Mouse (Mus musculus) hindbrain, embryonic 14.5 days (tissue): Measurements from ENCODE around the gene Cdk14. TPM values are rescaled to one million over a fixed set of nuclear protein-coding genes. Genes with fewer than 3 reads are reported as not detected.
"Not testable (repeated sequence)": the region's sequence is repeated elsewhere in the genome, so short reads cannot be mapped to it uniquely, and the experiment has no call there.

Experiments
- ATAC-seq: fragments of 200-750 bp; cut with Nextera tagmentation; 2 replicates; pipeline ENCODE4 v1.8.0; 2017; ENCODE audit warnings: moderate number of reproducible peaks, mild to moderate bottlenecking, moderate TSS enrichment, moderate library complexity; ENCODE audit not compliant: low FRiP score
- DNase-seq: peaks from one replicate; pipeline ENCODE4 v3.0.0-alpha.2; 2015; ENCODE audit warnings: low spot score
- H3K27ac ChIP-seq: fragments of 300-500 bp; sonication (generic); 2 replicates; pipeline ENCODE4 v1.5.1; 2014; ENCODE audit warnings: mild to moderate bottlenecking, moderate library complexity
- H3K27me3 ChIP-seq: fragments of 300-500 bp; sonication (generic); 2 replicates; pipeline ENCODE4 v1.6.1; 2014; ENCODE audit warnings: mild to moderate bottlenecking, low read length, mixed read lengths; ENCODE audit not compliant: control insufficient read depth, insufficient read depth
- H3K36me3 ChIP-seq: fragments of 300-500 bp; sonication (generic); replicated peaks from 2 replicates; pipeline ENCODE4 v1.6.1; 2014; ENCODE audit not compliant: control insufficient read depth, insufficient read depth
- H3K4me1 ChIP-seq: fragments of 300-500 bp; sonication (generic); replicated peaks from 2 replicates; pipeline ENCODE4 v1.6.1; 2014; ENCODE audit warnings: antibody characterized with exemption, low read length, mixed read lengths; ENCODE audit not compliant: control insufficient read depth, insufficient read depth
- H3K4me2 ChIP-seq: fragments of 300-500 bp; sonication (generic); replicated peaks from 2 replicates; pipeline ENCODE4 v1.6.1; 2014; ENCODE audit warnings: mild to moderate bottlenecking, moderate library complexity
- H3K4me3 ChIP-seq: fragments of 300-500 bp; sonication (generic); replicated peaks from 2 replicates; pipeline ENCODE4 v1.5.1; 2014; ENCODE audit warnings: mild to moderate bottlenecking, low read length
- H3K9ac ChIP-seq: fragments of 300-500 bp; sonication (generic); 2 replicates; pipeline ENCODE4 v1.6.1; 2014
- H3K9me3 ChIP-seq: fragments of 300-500 bp; sonication (generic); 2 replicates; pipeline ENCODE4 v1.6.1; 2016; ENCODE audit warnings: low read length; ENCODE audit not compliant: control insufficient read depth
- WGBS: fragments of 180-500 bp; shearing (Covaris S2); extraction: QIAGEN DNeasy Blood & Tissue Kit; methylation state at CpG from one replicate; pipeline ENCODE4 v1.1.7; 2014; 5-methylcytosine and 5-hydroxymethylcytosine counted together
- polyA plus RNA-seq: library from polyadenylated mRNA; unstranded; fragments of >200 nt; fragmentation: Nextera tagmentation; extraction: Ambion mirVana; gene quantifications from 2 replicates; pipeline ENCODE4 v1.2.1, GENCODE M21; 2014

Gene Cdk14
- polyA plus RNA-seq, 1 experiment from 2014 or later: 55.6 TPM

DNA sequence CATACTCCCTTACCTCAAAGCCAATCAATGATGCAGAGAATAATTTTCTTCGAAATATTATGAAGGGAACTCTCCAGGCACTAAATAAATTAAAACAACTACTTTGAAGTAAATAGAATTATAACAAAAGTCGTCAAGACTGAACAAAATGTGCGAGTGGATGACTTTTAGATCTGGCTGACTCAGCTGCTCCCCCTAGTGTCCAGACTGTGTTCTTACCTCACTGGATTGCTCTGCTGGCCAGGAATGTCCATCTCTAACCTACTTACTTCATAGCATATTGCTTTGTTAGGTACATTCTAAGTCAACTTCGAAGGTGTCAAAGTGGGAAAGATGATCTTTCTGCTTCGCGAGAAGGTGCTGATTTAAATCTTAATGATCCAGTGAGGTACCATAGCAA is 501.7 kb downstream of the Cdk14 start:
- WGBS: 16% methylated on average over 6 of the region's 6 CpGs
- no peak for ATAC-seq
- no peaks in the 10 kb centered on the region for H3K27me3 ChIP-seq
- H3K4me2 ChIP-seq: no peak overlapping the region
- peak; percentile 84 for DNase-seq
- H3K9ac ChIP-seq: no peak overlapping the region
- no peak overlapping the region for H3K27ac ChIP-seq
- H3K4me1 ChIP-seq: no peaks in the 10 kb centered on the region
- H3K9me3 ChIP-seq: no peaks in the 10 kb centered on the region
- no peak overlapping the region for H3K4me3 ChIP-seq
- H3K36me3 ChIP-seq: no peaks in the 10 kb centered on the region

DNA sequence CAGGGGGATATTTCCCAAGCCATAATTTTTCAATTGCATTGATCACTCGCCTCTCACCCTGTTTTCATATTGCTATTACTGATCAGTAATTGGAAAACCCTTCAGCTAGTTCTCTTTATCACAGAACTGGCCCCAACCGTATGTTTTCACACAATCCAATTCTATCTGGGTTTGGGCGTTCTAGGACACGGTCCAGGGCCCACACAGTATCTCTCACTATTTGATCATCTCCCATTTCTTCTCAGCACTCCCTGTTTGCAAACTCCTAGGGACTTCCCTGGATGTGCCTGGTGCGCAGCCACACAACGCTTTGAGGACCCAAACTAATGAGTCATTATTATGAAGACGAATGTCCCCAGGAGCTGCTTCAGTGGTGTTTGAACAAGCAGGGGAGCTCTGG is 502.4 kb downstream of the Cdk14 start:
- H3K4me3 ChIP-seq: no peak overlapping the region
- DNase-seq (no peak), ATAC-seq (no peak)
- H3K36me3 ChIP-seq: no peaks in the 10 kb centered on the region
- no peak overlapping the region; the same call in 1 of the 2 replicates for H3K27ac ChIP-seq
- no peaks in the 10 kb centered on the region for H3K27me3 ChIP-seq
- no peak overlapping the region for H3K4me2 ChIP-seq
- no peaks in the 10 kb centered on the region for H3K9me3 ChIP-seq
- no peak overlapping the region for H3K9ac ChIP-seq
- 80% methylated on average over 7 of the region's 7 CpGs for WGBS
- H3K4me1 ChIP-seq: no peaks in the 10 kb centered on the region

DNA sequence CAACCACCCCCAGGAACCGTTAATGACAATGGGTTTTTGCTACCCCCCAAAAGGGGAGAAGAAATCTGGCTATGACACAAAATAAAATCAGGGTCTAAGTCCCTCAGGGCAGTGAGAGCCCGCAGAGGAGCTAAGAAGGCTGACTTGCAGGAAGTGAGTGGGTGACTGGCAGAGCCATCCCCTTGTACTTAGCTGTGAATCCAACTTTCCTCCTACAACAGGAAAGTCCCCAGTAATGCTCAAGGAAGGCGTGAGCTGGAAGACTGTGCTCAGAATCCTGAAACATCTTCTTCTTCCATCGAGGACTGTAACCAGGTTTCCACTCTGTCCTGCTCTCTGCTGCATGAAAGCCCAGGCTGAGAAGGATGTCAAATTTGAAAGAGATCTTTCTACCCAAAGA is 502.8 kb downstream of the Cdk14 start:
- Histone ChIP-seq H3K4me1 (peaks cover under 1% of the 10 kb centered on the region; the same call in 1 of the 2 replicates), H3K9me3 (no peaks in the 10 kb centered on the region), H3K4me3 (no peak overlapping the region), H3K4me2 (no peak overlapping the region), H3K27ac (no peak overlapping the region), H3K27me3 (no peaks in the 10 kb centered on the region), H3K36me3 (no peaks in the 10 kb centered on the region), H3K9ac (no peak overlapping the region)
- DNase-seq: no peak
- 76% methylated on average over 4 of the region's 4 CpGs for WGBS
- ATAC-seq: no peak

DNA sequence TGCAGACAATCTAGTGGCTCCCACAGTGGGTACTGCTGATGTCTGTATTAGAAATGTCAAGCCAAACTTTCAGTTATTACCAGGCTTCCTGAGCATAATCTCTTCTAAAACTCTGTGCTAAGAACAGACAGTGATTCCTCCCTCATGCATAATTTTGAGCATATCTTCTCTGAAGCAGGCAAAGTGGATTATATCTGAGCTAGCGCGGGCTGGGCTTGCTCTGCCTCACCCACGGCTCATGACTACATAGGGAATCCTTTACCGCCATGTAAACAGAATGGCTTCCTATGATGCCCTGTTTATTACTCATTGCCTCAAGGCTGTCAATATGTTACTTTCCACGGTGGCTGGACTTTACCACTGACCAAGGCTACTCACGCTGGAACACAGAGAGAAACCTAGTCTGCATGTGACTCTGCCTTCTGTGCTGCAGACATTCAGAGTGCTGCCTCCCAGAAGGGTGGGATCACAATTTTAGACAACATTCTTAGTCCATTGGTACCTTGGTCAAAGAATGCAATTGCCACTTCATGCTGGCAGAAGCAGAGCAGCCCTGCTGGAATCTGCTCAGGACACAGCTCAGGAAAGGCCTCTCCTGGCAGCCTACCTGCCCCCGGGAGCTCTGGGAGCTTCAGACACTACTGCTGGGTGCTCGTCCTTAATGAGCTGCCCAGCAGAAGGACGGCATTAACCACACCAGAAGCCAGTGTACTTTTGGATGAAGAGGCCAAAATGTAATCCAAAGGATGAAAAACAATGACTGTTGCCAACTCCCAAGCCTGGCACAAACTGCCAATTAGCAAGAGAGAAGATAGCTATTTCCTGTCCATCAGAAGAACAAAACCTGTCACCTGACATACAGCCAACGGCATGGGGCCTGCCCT is 503.5 kb downstream of the Cdk14 start:
- Histone ChIP-seq H3K9ac (no peak overlapping the region), H3K4me2 (no peak overlapping the region), H3K4me3 (no peak overlapping the region), H3K27me3 (no peaks in the 10 kb centered on the region), H3K27ac (no peak overlapping the region), H3K9me3 (no peaks in the 10 kb centered on the region), H3K36me3 (no peaks in the 10 kb centered on the region), H3K4me1 (peaks cover 4% of the 10 kb centered on the region; the same call in 1 of the 2 replicates)
- WGBS: 79% methylated on average over 10 of the region's 10 CpGs
- ATAC-seq (no peak), DNase-seq (no peak)

DNA sequence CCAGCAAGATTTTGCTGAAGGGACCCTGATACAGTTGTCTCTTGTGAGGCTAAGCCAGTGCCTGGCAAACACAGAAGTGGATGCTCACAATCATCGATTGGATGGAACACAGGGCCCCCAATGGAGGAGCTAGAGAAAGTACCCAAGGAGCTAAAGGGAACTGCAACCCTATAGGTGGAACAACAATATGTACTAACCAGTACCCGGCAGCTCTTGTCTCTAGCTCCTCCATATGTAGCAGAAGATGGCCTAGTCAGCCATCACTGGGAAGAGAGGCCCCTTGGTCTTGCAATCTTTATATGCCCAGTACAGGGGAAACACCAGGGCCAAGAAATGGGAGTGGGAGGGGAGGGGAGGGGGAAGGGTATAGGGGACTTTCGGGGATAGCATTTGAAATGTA is 515.2 kb downstream of the Cdk14 start:
- H3K27me3 ChIP-seq, ATAC-seq, H3K9me3 ChIP-seq, H3K36me3 ChIP-seq, H3K4me1 ChIP-seq, H3K4me3 ChIP-seq, H3K27ac ChIP-seq, H3K9ac ChIP-seq, DNase-seq, H3K4me2 ChIP-seq: not testable (repeated sequence)
- WGBS: 88% methylated on average over 3 of the region's 3 CpGs

DNA sequence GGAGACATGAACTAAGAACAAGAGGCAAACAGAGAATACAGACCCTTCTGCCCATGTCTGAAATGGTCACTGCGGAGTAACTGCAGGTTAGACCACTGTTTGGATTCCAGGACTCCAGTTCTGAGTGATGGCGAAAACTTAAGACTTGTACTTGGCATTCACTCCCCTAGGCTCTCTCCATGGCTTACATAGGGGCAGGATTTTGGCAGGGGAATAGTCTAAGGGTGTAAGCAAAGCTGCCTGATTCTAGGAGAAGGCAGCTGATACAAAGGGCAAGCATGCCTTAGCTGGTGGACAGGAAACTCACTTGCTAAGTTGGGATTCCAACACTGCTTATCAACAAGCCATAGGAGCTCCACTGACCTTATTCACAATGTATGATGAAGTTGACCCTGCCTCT is 521.9 kb downstream of the Cdk14 start:
- Histone ChIP-seq H3K27ac (no peak overlapping the region), H3K36me3 (no peaks in the 10 kb centered on the region), H3K27me3 (no peaks in the 10 kb centered on the region), H3K4me2 (no peak overlapping the region), H3K9me3 (no peaks in the 10 kb centered on the region), H3K4me1 (0 out of 2 replicates have a peak, but pooled peaks cover 10% of the 10 kb centered on the region), H3K9ac (no peak overlapping the region), H3K4me3 (no peak overlapping the region)
- ATAC-seq (no peak), DNase-seq (no peak)
- WGBS: 95% methylated on average over 2 of the region's 2 CpGs

DNA sequence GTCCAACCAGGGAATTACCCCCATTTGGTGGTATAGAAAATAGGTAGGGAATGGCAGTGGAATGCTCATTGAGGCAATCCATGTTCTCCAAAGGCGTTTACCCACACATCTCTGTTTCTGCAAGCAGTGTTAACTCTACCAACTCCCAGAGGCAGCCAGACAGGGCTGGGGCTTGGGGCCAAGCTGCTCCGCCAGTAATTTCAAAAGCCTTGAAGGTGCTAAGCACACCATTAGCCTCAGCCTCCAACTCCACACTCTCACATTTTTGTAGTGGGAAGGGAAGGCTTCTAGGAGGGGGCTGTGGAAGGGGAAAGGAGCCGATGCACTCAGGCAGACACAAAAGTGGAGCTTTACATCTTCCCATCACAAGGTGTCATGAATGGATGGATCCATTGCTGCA is 525.1 kb downstream of the Cdk14 start:
- Histone ChIP-seq H3K27ac (no peak overlapping the region), H3K4me3 (no peak overlapping the region), H3K4me2 (no peak overlapping the region), H3K27me3 (no peaks in the 10 kb centered on the region), H3K9ac (no peak overlapping the region), H3K9me3 (no peaks in the 10 kb centered on the region), H3K4me1 (0 out of 2 replicates have a peak, but pooled peaks cover 16% of the 10 kb centered on the region), H3K36me3 (no peaks in the 10 kb centered on the region)
- ATAC-seq: no peak
- 52% methylated on average over 3 of the region's 3 CpGs for WGBS
- no peak for DNase-seq

DNA sequence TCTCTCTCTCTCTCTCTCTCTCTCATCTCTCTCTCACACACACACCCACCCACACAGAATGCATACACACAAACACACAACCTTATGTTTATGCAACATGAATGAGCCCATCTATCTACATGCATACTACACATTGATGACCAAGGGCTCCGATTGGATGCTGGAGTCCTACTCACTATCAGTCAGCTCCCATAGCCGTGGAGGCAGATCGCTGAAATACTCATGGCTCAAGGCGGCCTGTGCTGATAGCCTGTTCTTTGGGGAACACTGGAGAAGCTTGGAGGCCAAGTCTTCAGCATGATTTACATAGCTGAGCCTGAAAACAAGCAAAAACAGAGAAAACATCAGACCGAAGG is 526.3 kb downstream of the Cdk14 start:
- 0 out of 2 replicates have a peak, but pooled peaks have one; percentile 19 for ATAC-seq
- no peaks in the 10 kb centered on the region for H3K27me3 ChIP-seq
- H3K4me1 ChIP-seq: 0 out of 2 replicates have a peak, but pooled peaks cover 16% of the 10 kb centered on the region
- H3K9ac ChIP-seq: no peak overlapping the region
- H3K4me3 ChIP-seq: no peak overlapping the region
- DNase-seq: no peak
- no peak overlapping the region for H3K4me2 ChIP-seq
- H3K36me3 ChIP-seq: no peaks in the 10 kb centered on the region
- H3K27ac ChIP-seq: peak overlapping the region; percentile 38
- 83% methylated on average over 5 of the region's 5 CpGs for WGBS
- H3K9me3 ChIP-seq: no peaks in the 10 kb centered on the region

DNA sequence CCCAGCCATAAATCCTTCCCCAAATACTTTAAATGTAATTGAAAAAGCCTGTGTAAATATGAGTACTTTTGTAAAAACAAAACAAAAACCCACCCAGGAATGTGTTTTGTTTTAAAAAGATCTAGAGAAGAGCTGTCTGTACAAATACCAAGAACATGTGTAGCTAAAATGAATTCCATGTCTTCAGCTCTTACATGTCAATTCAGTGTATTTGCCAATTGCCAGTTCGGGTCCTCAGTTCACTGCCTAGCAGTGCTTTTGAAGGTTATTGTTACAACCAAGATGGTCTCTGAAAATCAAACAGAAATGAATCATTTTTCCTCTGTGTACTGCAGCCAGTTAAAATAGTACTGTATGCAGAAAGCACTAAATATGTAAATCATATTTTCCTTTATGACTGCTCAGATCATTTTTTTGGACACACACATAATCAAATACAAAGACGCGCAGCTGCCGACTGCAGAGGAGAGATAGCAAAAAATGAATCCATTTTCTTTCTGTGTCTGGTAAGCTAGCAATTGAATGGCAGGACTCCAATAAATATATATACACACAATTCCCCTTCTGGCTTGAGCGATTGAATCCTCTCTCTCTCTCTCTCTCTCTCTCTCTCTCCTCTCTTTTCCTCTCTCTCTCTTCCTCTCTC is 526.8 kb downstream of the Cdk14 start:
- no peaks in the 10 kb centered on the region for H3K27me3 ChIP-seq
- peak overlapping the region; percentile 38 for H3K27ac ChIP-seq
- H3K4me1 ChIP-seq: 0 out of 2 replicates have a peak, but pooled peaks cover 16% of the 10 kb centered on the region
- 0 out of 2 replicates have a peak, but pooled peaks have one; percentile 23 for ATAC-seq
- no peak overlapping the region for H3K9ac ChIP-seq
- H3K36me3 ChIP-seq: no peaks in the 10 kb centered on the region
- no peak overlapping the region for H3K4me2 ChIP-seq
- H3K9me3 ChIP-seq: no peaks in the 10 kb centered on the region
- WGBS: 61% methylated on average over 5 of the region's 5 CpGs
- no peak for DNase-seq
- no peak overlapping the region for H3K4me3 ChIP-seq
